Mouse (Mus musculus): ENCODE measurements around the gene Mcmbp.

GRCm38 (mm10) chr7:128664861-128665377 is 75.4 kb downstream of the Mcmbp start:
- TF ChIP-seq POLR2A (IDR thresholded peaks at IDR 0.05; ENCODE audit: low read depth, low read length): no peak
- no peak for TF ChIP-seq CTCF (IDR thresholded peaks at IDR 0.05; ENCODE audit: extremely low read depth, insufficient read length, insufficient replicate concordance, low read depth, low read length)
